Mouse (Mus musculus): Measurements from ENCODE around the gene Gpalpp1.

DNA sequence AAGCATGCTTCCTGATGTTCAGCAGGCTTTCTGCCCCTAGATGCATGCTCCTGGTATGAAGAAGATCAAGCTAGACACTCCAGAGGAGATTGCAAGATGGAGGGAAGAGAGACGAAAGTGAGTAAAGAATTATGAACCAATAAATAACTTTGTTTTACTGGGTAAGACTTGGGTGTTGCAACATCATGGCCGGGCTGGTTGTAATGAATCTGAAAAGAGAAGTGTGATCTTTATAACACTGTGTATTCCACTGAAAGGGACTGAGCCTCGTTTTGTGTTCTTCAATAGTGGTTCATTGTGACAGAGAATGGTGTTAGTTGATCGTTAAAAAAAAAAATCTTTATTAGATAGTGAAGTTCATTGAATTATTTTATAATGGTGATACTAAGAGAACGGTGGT, 5.2 kb upstream of the Gpalpp1 start:
- TF ChIP-seq CTCF (IDR thresholded peaks at IDR 0.05; ENCODE audit: borderline replicate concordance, extremely low read depth, insufficient read depth, insufficient read length) (no peak), POLR2A (IDR thresholded peaks at IDR 0.05; ENCODE audit: borderline replicate concordance, extremely low read depth, insufficient read depth, insufficient read length, poor library complexity, severe bottlenecking) (no peak)
